Mouse (Mus musculus) midbrain, embryonic 13.5 days (tissue): ENCODE results near the gene Zfp866. TPM values are rescaled to one million over a fixed set of nuclear protein-coding genes. Genes with fewer than 3 reads are reported as not detected.

ENCODE experiments used
- ATAC-seq: fragments of 200-750 bp; cut with Nextera tagmentation; 2 replicates; pipeline ENCODE4 v1.8.0; 2017; ENCODE audit warnings: mild to moderate bottlenecking, moderate TSS enrichment, moderate library complexity
- H3K27ac ChIP-seq: fragments of 300-500 bp; sonication (generic); 2 replicates; pipeline ENCODE4 v1.5.1; 2015; ENCODE audit warnings: inconsistent platforms, mild to moderate bottlenecking, moderate library complexity
- H3K27me3 ChIP-seq: fragments of 300-500 bp; sonication (generic); 2 replicates; pipeline ENCODE4 v1.6.1; 2015; ENCODE audit warnings: mild to moderate bottlenecking, inconsistent platforms
- H3K36me3 ChIP-seq: fragments of 300-500 bp; sonication (generic); 2 replicates; pipeline ENCODE4 v1.6.1; 2015; ENCODE audit warnings: mild to moderate bottlenecking, inconsistent platforms
- H3K4me1 ChIP-seq: fragments of 300-500 bp; sonication (generic); replicated peaks from 2 replicates; pipeline ENCODE4 v1.6.1; 2015; ENCODE audit warnings: inconsistent platforms
- H3K4me2 ChIP-seq: fragments of 300-500 bp; sonication (generic); replicated peaks from 2 replicates; pipeline ENCODE4 v1.6.1; 2015; ENCODE audit warnings: moderate library complexity, mild to moderate bottlenecking, inconsistent platforms
- H3K4me3 ChIP-seq: fragments of 300-500 bp; sonication (generic); replicated peaks from 2 replicates; pipeline ENCODE4 v1.5.1; 2015; ENCODE audit warnings: mild to moderate bottlenecking, inconsistent platforms
- H3K9ac ChIP-seq: fragments of 300-500 bp; sonication (generic); replicated peaks from 2 replicates; pipeline ENCODE4 v1.6.1; 2015; ENCODE audit warnings: mild to moderate bottlenecking, inconsistent platforms
- H3K9me3 ChIP-seq: fragments of 300-500 bp; sonication (generic); 2 replicates; pipeline ENCODE4 v1.6.1; 2016; ENCODE audit warnings: mild to moderate bottlenecking, inconsistent platforms
- WGBS: fragments of 180-500 bp; shearing (Covaris S2); methylation state at CpG from one replicate; pipeline ENCODE4 v1.1.7; 2015; 5-methylcytosine and 5-hydroxymethylcytosine counted together
- polyA plus RNA-seq: library from polyadenylated mRNA; unstranded; fragments of >200 nt; fragmentation: Nextera tagmentation; extraction: Ambion mirVana; gene quantifications from 2 replicates; pipeline ENCODE4 v1.2.1, GENCODE M21; 2015

Gene Zfp866
- polyA plus RNA-seq, 1 experiment from 2014 or later, result 51.7 TPM

- H3K4me3 ChIP-seq, result no peak overlapping the region
- no peak for ATAC-seq
- WGBS, result 95% methylated on average over 4 of the region's 4 CpGs
- peaks cover 73% of the 10 kb centered on the region for H3K36me3 ChIP-seq
- 0 out of 2 replicates have a peak, but pooled peaks cover 6% of the 10 kb centered on the region for H3K9me3 ChIP-seq
- no peak overlapping the region for H3K9ac ChIP-seq
- H3K4me2 ChIP-seq, result no peak overlapping the region
- no peaks in the 10 kb centered on the region for H3K27me3 ChIP-seq
- no peak overlapping the region for H3K27ac ChIP-seq
- no peaks in the 10 kb centered on the region for H3K4me1 ChIP-seq
These were observed 29.0 kb downstream of the Zfp866 start for GRCm38 (mm10) chr8:69761814-69762445.

GRCm38 (mm10) chr8:69758316-69758715 lies 32.7 kb downstream of the Zfp866 start:
- Histone ChIP-seq H3K9ac (no peak overlapping the region), H3K27me3 (no peaks in the 10 kb centered on the region), H3K27ac (no peak overlapping the region), H3K36me3 (peaks cover 49% of the 10 kb centered on the region), H3K4me3 (no peak overlapping the region), H3K4me2 (no peak overlapping the region), H3K9me3 (no peaks in the 10 kb centered on the region), H3K4me1 (no peaks in the 10 kb centered on the region)
- WGBS, result 95% methylated on average over 5 of the region's 5 CpGs
- ATAC-seq, result no peak

GRCm38 (mm10) chr8:69752437-69752836 lies 38.5 kb downstream of the Zfp866 start:
- H3K36me3 ChIP-seq, result peaks cover 13% of the 10 kb centered on the region
- H3K4me3 ChIP-seq, result no peak overlapping the region
- no peak overlapping the region for H3K4me2 ChIP-seq
- no peak for ATAC-seq
- 90% methylated on average over 2 of the region's 2 CpGs for WGBS
- no peak overlapping the region for H3K9ac ChIP-seq
- no peak overlapping the region for H3K27ac ChIP-seq
- H3K9me3 ChIP-seq, result no peaks in the 10 kb centered on the region
- H3K4me1 ChIP-seq, result peaks cover 24% of the 10 kb centered on the region
- H3K27me3 ChIP-seq, result no peaks in the 10 kb centered on the region

DNA sequence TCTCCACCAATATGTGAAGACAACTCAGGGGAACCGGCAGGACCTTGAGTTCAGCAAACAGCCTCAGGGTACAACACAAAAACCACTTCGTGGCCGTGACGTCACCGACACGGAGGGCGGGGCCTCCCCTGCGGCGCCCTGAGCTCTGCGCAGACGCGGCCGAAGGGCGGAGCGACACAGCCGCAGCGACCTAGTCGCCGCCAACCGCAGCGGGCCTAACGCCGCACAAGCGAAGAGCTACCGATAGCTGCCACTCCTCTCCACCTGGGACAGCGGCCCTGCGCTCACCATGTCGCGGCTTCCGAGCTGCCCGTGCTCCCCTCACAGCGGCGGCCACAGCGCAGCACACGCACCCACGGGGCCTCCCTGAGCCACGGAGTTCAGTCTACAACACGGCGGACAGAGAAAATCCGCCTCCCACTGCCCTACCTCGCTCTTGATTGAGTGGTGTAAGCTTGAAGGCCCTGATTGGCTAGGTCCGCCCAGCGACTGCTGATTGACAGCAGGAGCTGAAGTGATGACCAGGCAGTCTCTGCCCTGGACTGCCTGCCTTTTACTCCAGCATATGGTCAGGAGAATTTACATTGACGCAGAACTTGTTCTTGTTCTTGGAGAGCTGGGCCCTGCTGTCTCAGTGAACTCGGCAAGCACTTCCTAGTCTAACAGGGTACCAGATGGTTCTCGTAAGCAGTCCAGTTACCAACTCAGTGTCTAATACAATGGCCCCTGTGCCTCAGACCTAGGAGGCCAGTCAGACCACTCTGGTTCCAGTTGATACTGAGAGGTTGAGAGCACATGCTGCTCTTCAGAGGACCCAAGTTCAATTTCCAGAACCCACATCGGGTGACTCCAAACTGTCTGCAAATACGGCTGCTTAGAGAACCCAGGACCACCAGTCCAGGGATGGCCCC lies 41.2 kb downstream of the Zfp866 start, which contains the start of gene Zfp963:
Gene Zfp963, minus strand, starts transcription at position 427 of the 911 bp plus-strand sequence.
- Histone ChIP-seq H3K4me3 (peak within 1 kb of the TSS; percentile 70), H3K4me2 (peak within 1 kb of the TSS; percentile 51), H3K27ac (peak within 1 kb of the TSS; percentile 99), H3K9ac (peak within 1 kb of the TSS; percentile 81), H3K27me3 (no peaks in the 10 kb centered on the region), H3K36me3 (no peaks in the 10 kb centered on the region; the same call in 1 of the 2 replicates), H3K4me1 (peaks cover 24% of the 10 kb centered on the region), H3K9me3 (no peaks in the 10 kb centered on the region)
- ATAC-seq, result peak; percentile 100
- 3% methylated on average over 48 of the region's 48 CpGs for WGBS

- Histone ChIP-seq H3K4me1 (no peaks in the 10 kb centered on the region), H3K4me3 (no peak overlapping the region), H3K27me3 (no peaks in the 10 kb centered on the region), H3K27ac (no peak overlapping the region), H3K36me3 (peaks cover 23% of the 10 kb centered on the region), H3K9me3 (no peaks in the 10 kb centered on the region), H3K4me2 (no peak overlapping the region), H3K9ac (no peak overlapping the region)
- 82% methylated on average over 2 of the region's 2 CpGs for WGBS
- no peak for ATAC-seq
These were observed 49.7 kb downstream of the Zfp866 start for GRCm38 (mm10) chr8:69741231-69741630.

DNA sequence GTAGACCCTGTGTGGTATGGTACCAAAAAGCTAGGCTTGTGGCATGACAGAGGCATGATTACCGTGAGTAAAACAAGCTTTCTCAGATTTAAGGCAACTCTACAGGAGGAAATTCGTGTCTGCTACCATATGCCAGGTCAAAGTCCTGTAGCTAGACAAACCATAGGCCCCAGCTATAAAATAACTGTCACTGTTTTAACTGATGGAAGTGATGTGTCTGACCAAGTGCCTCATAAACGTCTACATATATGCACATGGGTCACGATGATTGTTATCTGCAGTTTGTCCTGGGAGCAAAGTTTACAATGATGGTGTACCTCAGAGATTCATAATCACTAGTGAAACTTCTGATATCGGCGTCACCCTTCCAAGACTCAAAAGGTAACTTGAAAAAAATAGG lies 50.2 kb downstream of the Zfp866 start:
- no peak overlapping the region for H3K4me2 ChIP-seq
- WGBS, result 89% methylated on average over 6 of the region's 6 CpGs
- no peak for ATAC-seq

GRCm38 (mm10) chr8:69735495-69735894 lies 55.5 kb downstream of the Zfp866 start:
- WGBS, result 79% methylated on average over 1 of the region's 1 CpGs
- no peak for ATAC-seq
- no peak overlapping the region for H3K4me3 ChIP-seq
- no peaks in the 10 kb centered on the region for H3K4me1 ChIP-seq
- H3K36me3 ChIP-seq, result no peaks in the 10 kb centered on the region
- H3K4me2 ChIP-seq, result no peak overlapping the region
- no peaks in the 10 kb centered on the region for H3K27me3 ChIP-seq
- no peak overlapping the region for H3K9ac ChIP-seq
- no peak overlapping the region for H3K27ac ChIP-seq
- H3K9me3 ChIP-seq, result no peaks in the 10 kb centered on the region

More for the DNA sequence above, 50.2 kb downstream of the Zfp866 start:
- Histone ChIP-seq H3K4me3 (no peak overlapping the region), H3K36me3 (peaks cover 23% of the 10 kb centered on the region), H3K27me3 (no peaks in the 10 kb centered on the region), H3K4me1 (no peaks in the 10 kb centered on the region), H3K27ac (no peak overlapping the region), H3K9ac (no peak overlapping the region), H3K9me3 (no peaks in the 10 kb centered on the region)

GRCm38 (mm10) chr8:69717232-69717580 lies 73.8 kb downstream of the Zfp866 start:
- H3K4me3 ChIP-seq, result peak overlapping the region; percentile 88
- ATAC-seq, result no peak; the same call in 1 of the 2 replicates

GRCm38 (mm10) chr8:69716403-69717231 lies 74.4 kb downstream of the Zfp866 start:
- Histone ChIP-seq H3K4me2 (peak overlapping the region; percentile 51), H3K4me3 (peak overlapping the region; percentile 88), H3K9ac (peak overlapping the region; percentile 94), H3K36me3 (peaks cover 6% of the 10 kb centered on the region; the same call in 1 of the 2 replicates), H3K9me3 (no peaks in the 10 kb centered on the region), H3K4me1 (peaks cover 33% of the 10 kb centered on the region), H3K27ac (peak overlapping the region; percentile 100), H3K27me3 (no peaks in the 10 kb centered on the region)
- peak; percentile 99 for ATAC-seq
- under 1% methylated on average over 52 of the region's 52 CpGs for WGBS

More at GRCm38 (mm10) chr8:69717232-69717580, 73.8 kb downstream of the Zfp866 start:
- peaks cover 6% of the 10 kb centered on the region; the same call in 1 of the 2 replicates for H3K36me3 ChIP-seq
- 46% methylated on average over 5 of the region's 5 CpGs for WGBS
- no peaks in the 10 kb centered on the region for H3K27me3 ChIP-seq
- peak overlapping the region; percentile 16; the same call in 1 of the 2 replicates for H3K9ac ChIP-seq
- H3K4me1 ChIP-seq, result peaks cover 33% of the 10 kb centered on the region
- no peaks in the 10 kb centered on the region for H3K9me3 ChIP-seq
- peak overlapping the region; percentile 51 for H3K4me2 ChIP-seq
- H3K27ac ChIP-seq, result peak overlapping the region; percentile 67

DNA sequence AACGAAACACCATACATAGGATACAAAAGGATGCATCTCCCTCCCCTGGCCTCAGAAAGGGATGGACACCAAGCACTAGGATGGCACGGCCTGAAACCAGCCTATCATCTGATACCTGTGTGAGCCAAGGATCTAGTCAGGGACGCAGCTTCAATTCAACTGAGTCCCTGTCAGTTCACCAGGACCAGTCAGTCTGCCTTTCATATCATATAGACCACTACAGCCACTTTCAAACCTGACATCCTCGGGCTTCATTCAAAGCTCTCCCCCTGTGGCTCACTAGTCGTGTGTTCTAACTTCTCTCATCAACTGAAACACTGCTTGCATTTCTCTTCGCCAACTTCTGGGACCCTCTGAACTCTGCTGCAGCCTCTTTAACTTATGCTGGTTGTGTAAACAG lies 75.6 kb downstream of the Zfp866 start:
- WGBS, result 81% methylated on average over 6 of the region's 6 CpGs
- Histone ChIP-seq H3K4me1 (peaks cover 33% of the 10 kb centered on the region), H3K27ac (no peak overlapping the region), H3K4me2 (peak overlapping the region; percentile 44), H3K36me3 (peaks cover 13% of the 10 kb centered on the region), H3K9ac (peak overlapping the region; percentile 30), H3K27me3 (no peaks in the 10 kb centered on the region), H3K4me3 (peak overlapping the region; percentile 88), H3K9me3 (no peaks in the 10 kb centered on the region)
- no peak for ATAC-seq

DNA sequence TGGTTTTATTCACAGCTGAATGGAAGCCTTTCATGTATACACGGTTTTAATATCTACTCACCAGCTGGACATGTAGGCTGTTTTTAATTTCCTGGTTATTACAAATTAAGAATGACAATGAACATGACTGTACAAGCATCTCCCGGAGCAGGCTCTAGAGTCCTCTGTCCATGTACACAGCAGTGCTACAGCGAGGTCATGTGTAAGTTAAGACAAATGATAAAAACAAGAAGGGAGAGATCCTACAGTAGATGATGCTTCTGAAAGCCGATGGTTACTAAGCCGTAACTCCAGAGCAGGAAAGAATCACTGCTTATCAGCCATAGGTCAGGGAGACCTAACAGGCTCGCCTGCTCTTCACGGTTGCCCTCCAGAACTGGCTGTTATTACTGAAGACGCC lies 77.5 kb downstream of the Zfp866 start:
- H3K4me3 ChIP-seq, result no peak overlapping the region
- no peak for ATAC-seq
- 93% methylated on average over 8 of the region's 8 CpGs for whole genome bisulfite sequencing
- no peaks in the 10 kb centered on the region for H3K9me3 ChIP-seq
- no peak overlapping the region for H3K27ac ChIP-seq
- peaks cover 30% of the 10 kb centered on the region for H3K36me3 ChIP-seq
- H3K4me2 ChIP-seq, result no peak overlapping the region
- no peaks in the 10 kb centered on the region for H3K27me3 ChIP-seq
- H3K9ac ChIP-seq, result 0 out of 2 replicates have a peak overlapping the region, but pooled peaks have one; percentile 36
- H3K4me1 ChIP-seq, result peaks cover 33% of the 10 kb centered on the region
